Mouse (Mus musculus): ENCODE results near the gene Slc30a1. TPM values are rescaled to one million over a fixed set of nuclear protein-coding genes. Genes with fewer than 3 reads are reported as not detected.

Gene Slc30a1
- 3.6 and 4.1 TPM in 2 replicates for polyA plus RNA-seq (2015; fragmentation: Nextera tagmentation; extraction: Ambion mirVana)

GRCm38 (mm10) chr1:191906571-191907430, at the start of gene Slc30a1:
TSS of gene Slc30a1 (plus strand) at chr1:191906767.
- Histone ChIP-seq H3K36me3 (peaks cover 8% of the 10 kb centered on the region), H3K9ac (replicated peaks) (peak within 1 kb of the TSS; percentile 91), H3K9me3 (replicated peaks) (no peaks in the 10 kb centered on the region), H3K27ac (replicated peaks) (peak within 1 kb of the TSS; percentile 96), H3K27me3 (replicated peaks) (no peaks in the 10 kb centered on the region), H3K4me3 (replicated peaks) (peak within 1 kb of the TSS; percentile 97), H3K4me1 (peaks cover 49% of the 10 kb centered on the region), H3K4me2 (peak within 1 kb of the TSS; percentile 89)
- ATAC-seq (ENCODE audit: low FRiP score): peak; percentile 99
- WGBS: under 1% methylated on average over 93 of the region's 104 CpGs

GRCm38 (mm10) chr1:191856886-191857651, 49.5 kb upstream of the Slc30a1 start:
- 87% methylated on average over 5 of the region's 5 CpGs for WGBS
- Histone ChIP-seq H3K4me2 (no peak overlapping the region), H3K36me3 (no peaks in the 10 kb centered on the region), H3K9me3 (replicated peaks) (no peaks in the 10 kb centered on the region), H3K9ac (replicated peaks) (no peak overlapping the region), H3K27ac (replicated peaks) (no peak overlapping the region), H3K4me1 (no peaks in the 10 kb centered on the region), H3K27me3 (replicated peaks) (no peaks in the 10 kb centered on the region), H3K4me3 (replicated peaks) (no peak overlapping the region)
- no peak for ATAC-seq (ENCODE audit: low FRiP score)

GRCm38 (mm10) chr1:191858136-191858535, 48.4 kb upstream of the Slc30a1 start:
- ATAC-seq (ENCODE audit: low FRiP score): no peak
- H3K27ac ChIP-seq (replicated peaks): no peak overlapping the region
- no peak overlapping the region for H3K4me3 ChIP-seq (replicated peaks)
- H3K4me2 ChIP-seq: no peak overlapping the region
- H3K9ac ChIP-seq (replicated peaks): no peak overlapping the region
- no peaks in the 10 kb centered on the region for H3K36me3 ChIP-seq
- H3K9me3 ChIP-seq (replicated peaks): no peaks in the 10 kb centered on the region
- H3K27me3 ChIP-seq (replicated peaks): no peaks in the 10 kb centered on the region
- no peaks in the 10 kb centered on the region for H3K4me1 ChIP-seq

GRCm38 (mm10) chr1:191859847-191860246, 46.7 kb upstream of the Slc30a1 start:
- no peak for ATAC-seq (ENCODE audit: low FRiP score)
- Histone ChIP-seq H3K27ac (replicated peaks) (no peak overlapping the region), H3K4me2 (no peak overlapping the region), H3K4me1 (no peaks in the 10 kb centered on the region), H3K27me3 (replicated peaks) (no peaks in the 10 kb centered on the region), H3K4me3 (replicated peaks) (no peak overlapping the region), H3K9ac (replicated peaks) (no peak overlapping the region), H3K9me3 (replicated peaks) (no peaks in the 10 kb centered on the region), H3K36me3 (no peaks in the 10 kb centered on the region)
- WGBS: 91% methylated on average over 3 of the region's 3 CpGs

- H3K4me2 ChIP-seq: no peak overlapping the region
- H3K9me3 ChIP-seq (replicated peaks): no peaks in the 10 kb centered on the region
- no peak overlapping the region for H3K9ac ChIP-seq (replicated peaks)
- H3K4me3 ChIP-seq (replicated peaks): no peak overlapping the region
- H3K4me1 ChIP-seq: no peaks in the 10 kb centered on the region
- H3K27me3 ChIP-seq (replicated peaks): no peaks in the 10 kb centered on the region
- H3K27ac ChIP-seq (replicated peaks): no peak overlapping the region
- ATAC-seq (ENCODE audit: low FRiP score): no peak
- no peaks in the 10 kb centered on the region for H3K36me3 ChIP-seq
- WGBS: 90% methylated on average over 5 of the region's 5 CpGs
Observed at GRCm38 (mm10) chr1:191861247-191861646, 45.3 kb upstream of the Slc30a1 start.

- Histone ChIP-seq H3K36me3 (no peaks in the 10 kb centered on the region), H3K27me3 (replicated peaks) (no peaks in the 10 kb centered on the region), H3K27ac (replicated peaks) (no peak overlapping the region), H3K9ac (replicated peaks) (no peak overlapping the region), H3K9me3 (replicated peaks) (no peaks in the 10 kb centered on the region), H3K4me1 (no peaks in the 10 kb centered on the region), H3K4me2 (no peak overlapping the region), H3K4me3 (replicated peaks) (no peak overlapping the region)
- ATAC-seq (ENCODE audit: low FRiP score): no peak
- 82% methylated on average over 4 of the region's 4 CpGs for WGBS
Observed at GRCm38 (mm10) chr1:191863833-191864550, 42.6 kb upstream of the Slc30a1 start.

- no peaks in the 10 kb centered on the region for H3K9me3 ChIP-seq (replicated peaks)
- no peak overlapping the region for H3K27ac ChIP-seq (replicated peaks)
- 91% methylated on average over 8 of the region's 8 CpGs for WGBS
- no peak overlapping the region for H3K9ac ChIP-seq (replicated peaks)
- H3K36me3 ChIP-seq: no peaks in the 10 kb centered on the region
- H3K4me2 ChIP-seq: no peak overlapping the region
- H3K4me3 ChIP-seq (replicated peaks): no peak overlapping the region
- ATAC-seq (ENCODE audit: low FRiP score): no peak
- no peaks in the 10 kb centered on the region for H3K27me3 ChIP-seq (replicated peaks)
- no peaks in the 10 kb centered on the region for H3K4me1 ChIP-seq
Observed at GRCm38 (mm10) chr1:191864551-191865027, 42.0 kb upstream of the Slc30a1 start.

- no peaks in the 10 kb centered on the region for H3K9me3 ChIP-seq (replicated peaks)
- H3K4me2 ChIP-seq: no peak overlapping the region
- no peak for ATAC-seq (ENCODE audit: low FRiP score)
- H3K36me3 ChIP-seq: no peaks in the 10 kb centered on the region
- H3K4me1 ChIP-seq: no peaks in the 10 kb centered on the region
- no peak overlapping the region for H3K27ac ChIP-seq (replicated peaks)
- no peak overlapping the region for H3K4me3 ChIP-seq (replicated peaks)
- no peaks in the 10 kb centered on the region for H3K27me3 ChIP-seq (replicated peaks)
- 86% methylated on average over 6 of the region's 6 CpGs for WGBS
- H3K9ac ChIP-seq (replicated peaks): no peak overlapping the region
Observed at GRCm38 (mm10) chr1:191872076-191872710, 34.4 kb upstream of the Slc30a1 start.

GRCm38 (mm10) chr1:191875006-191875405, 31.6 kb upstream of the Slc30a1 start:
- no peak overlapping the region for H3K4me3 ChIP-seq (replicated peaks)
- 94% methylated on average over 7 of the region's 7 CpGs for WGBS
- H3K27me3 ChIP-seq (replicated peaks): no peaks in the 10 kb centered on the region
- no peaks in the 10 kb centered on the region for H3K4me1 ChIP-seq
- no peaks in the 10 kb centered on the region for H3K9me3 ChIP-seq (replicated peaks)
- no peak for ATAC-seq (ENCODE audit: low FRiP score)
- H3K9ac ChIP-seq (replicated peaks): no peak overlapping the region
- no peak overlapping the region for H3K27ac ChIP-seq (replicated peaks)
- H3K4me2 ChIP-seq: no peak overlapping the region
- H3K36me3 ChIP-seq: no peaks in the 10 kb centered on the region

- 76% methylated on average over 9 of the region's 9 CpGs for WGBS
- no peaks in the 10 kb centered on the region for H3K36me3 ChIP-seq
- H3K4me2 ChIP-seq: no peak overlapping the region
- ATAC-seq (ENCODE audit: low FRiP score): no peak
- no peaks in the 10 kb centered on the region for H3K4me1 ChIP-seq
- no peaks in the 10 kb centered on the region for H3K27me3 ChIP-seq (replicated peaks)
- no peaks in the 10 kb centered on the region for H3K9me3 ChIP-seq (replicated peaks)
- no peak overlapping the region for H3K27ac ChIP-seq (replicated peaks)
- no peak overlapping the region for H3K9ac ChIP-seq (replicated peaks)
- no peak overlapping the region for H3K4me3 ChIP-seq (replicated peaks)
Observed at GRCm38 (mm10) chr1:191875683-191876305, 30.8 kb upstream of the Slc30a1 start.

- Histone ChIP-seq H3K4me2 (no peak overlapping the region), H3K27ac (replicated peaks) (no peak overlapping the region), H3K27me3 (replicated peaks) (no peaks in the 10 kb centered on the region), H3K4me3 (replicated peaks) (no peak overlapping the region), H3K36me3 (no peaks in the 10 kb centered on the region), H3K9me3 (replicated peaks) (no peaks in the 10 kb centered on the region), H3K4me1 (no peaks in the 10 kb centered on the region), H3K9ac (replicated peaks) (no peak overlapping the region)
- WGBS: 78% methylated on average over 10 of the region's 10 CpGs
- ATAC-seq (ENCODE audit: low FRiP score): no peak
Observed at GRCm38 (mm10) chr1:191877681-191878080, 28.9 kb upstream of the Slc30a1 start.
